Mouse (Mus musculus) adrenal gland, adult (tissue): Measurements from ENCODE around the gene Slamf7.
A peak's percentile ranks its signal among the peaks of the same experiment; 100 is the strongest.
"Not testable (repeated sequence)": the region's sequence is repeated elsewhere in the genome, so short reads cannot be mapped to it uniquely, and the experiment has no call there.

Experiments used
- DNase-seq, 2 experiments: peaks; one replicate each; pipeline ENCODE4 v3.0.0; 2022 to 2023; ENCODE audit warnings: low spot score in 1 of 2; ENCODE audit not compliant: inconsistent age in 2 of 2

The Slamf7 gene

DNA sequence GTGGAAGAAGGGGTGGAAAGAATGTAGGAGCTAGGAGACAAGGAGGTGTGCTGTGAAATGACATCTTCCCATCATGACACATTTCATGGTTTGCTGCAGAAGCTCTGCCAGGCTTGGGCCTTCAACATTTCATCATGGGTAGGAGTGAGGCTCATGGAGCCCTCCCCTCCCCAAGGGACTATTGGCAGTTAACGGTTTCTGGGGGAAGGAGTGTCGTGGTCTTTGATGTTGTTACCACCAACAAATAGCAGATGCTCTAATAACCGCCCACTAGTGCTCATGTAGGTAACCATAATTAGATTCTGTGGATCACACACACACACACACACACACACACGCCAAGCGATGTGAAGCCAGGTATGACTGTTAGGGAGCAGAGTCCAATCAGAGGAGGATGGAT, at the start of gene Slamf7:
Gene Slamf7 (minus strand): TSS at position 302 of the 400 bp plus-strand sequence.
- DNase-seq, result no peak

DNA sequence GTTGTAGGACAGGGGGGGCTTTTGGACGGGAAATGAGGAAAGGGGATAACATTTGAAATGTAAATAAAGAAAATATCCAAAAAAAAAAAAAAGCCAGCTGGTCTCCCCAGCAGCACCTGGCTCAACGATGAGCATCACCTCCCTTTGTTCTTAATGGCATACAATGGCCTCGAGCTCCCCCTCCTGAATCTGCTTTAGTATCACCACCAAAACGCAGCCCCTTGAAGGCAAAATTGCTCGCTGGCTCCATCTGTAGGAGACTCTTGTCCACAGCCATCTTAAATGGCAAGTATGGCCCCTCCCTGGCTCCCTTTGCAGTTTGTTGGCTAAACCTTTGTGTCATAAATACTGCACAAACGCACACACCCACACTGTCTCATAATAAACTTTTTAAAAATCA, 46.1 kb upstream of the Slamf7 start:
- peak in 1 of 2 experiments; percentile 38 for DNase-seq

DNA sequence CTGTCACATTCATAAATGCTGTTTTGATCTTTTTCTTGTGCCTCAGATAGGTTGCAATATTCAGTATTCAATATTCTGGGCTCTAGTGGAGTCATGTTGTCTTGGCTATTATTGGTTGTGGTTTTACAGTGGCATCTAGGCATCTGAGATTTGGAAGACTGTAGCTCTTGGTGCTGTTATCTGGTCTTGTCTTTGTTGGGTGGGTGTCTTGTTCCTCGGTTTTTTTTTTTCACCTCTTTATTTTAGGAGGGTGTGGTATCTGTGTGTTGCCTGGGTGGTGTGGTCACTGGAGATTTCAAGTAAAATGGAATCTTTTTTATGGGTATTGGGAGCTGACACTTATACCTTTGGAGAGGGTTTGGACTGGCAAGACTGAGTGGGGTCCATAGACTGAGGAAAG, 41.1 kb upstream of the Slamf7 start:
- no peak for DNase-seq

DNA sequence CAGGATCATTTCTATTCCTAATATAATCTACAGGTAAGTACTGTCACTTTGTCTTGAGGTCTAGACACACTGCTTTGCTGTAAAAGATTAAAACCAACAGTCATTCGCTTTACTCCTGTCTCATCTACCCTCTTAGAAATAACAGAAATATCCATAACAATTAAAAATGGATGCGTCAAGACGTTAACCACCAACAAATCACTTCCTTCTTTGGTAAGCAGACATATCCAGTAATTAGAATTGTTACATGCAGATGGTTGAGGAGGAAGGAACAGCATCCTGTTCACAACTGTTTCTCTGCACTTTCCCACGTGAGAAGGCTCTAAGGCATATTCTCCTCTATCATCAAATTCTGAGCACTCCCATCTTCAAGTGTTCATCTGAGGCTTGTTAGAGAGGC, 34.5 kb upstream of the Slamf7 start:
- no peak for DNase-seq

DNA sequence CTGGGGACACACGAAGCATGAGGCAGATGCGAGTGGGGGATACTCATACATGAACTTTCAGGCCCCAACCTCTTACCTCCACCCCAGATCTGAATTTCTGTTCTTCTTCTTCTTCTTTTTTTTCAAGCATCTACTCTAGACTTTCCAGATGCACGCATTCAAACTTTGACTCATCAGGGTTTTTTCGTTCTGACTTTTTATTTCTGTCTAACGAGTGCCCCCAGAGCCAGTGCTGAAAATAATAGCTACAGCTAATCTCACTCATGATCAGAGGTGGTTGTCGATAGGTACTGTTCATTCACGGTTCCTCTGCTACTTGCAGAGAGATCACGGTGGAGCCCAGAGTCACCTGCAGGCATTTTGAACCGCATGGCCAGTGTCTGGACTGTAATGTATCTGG, 32.1 kb upstream of the Slamf7 start:
- no peak for DNase-seq

DNA sequence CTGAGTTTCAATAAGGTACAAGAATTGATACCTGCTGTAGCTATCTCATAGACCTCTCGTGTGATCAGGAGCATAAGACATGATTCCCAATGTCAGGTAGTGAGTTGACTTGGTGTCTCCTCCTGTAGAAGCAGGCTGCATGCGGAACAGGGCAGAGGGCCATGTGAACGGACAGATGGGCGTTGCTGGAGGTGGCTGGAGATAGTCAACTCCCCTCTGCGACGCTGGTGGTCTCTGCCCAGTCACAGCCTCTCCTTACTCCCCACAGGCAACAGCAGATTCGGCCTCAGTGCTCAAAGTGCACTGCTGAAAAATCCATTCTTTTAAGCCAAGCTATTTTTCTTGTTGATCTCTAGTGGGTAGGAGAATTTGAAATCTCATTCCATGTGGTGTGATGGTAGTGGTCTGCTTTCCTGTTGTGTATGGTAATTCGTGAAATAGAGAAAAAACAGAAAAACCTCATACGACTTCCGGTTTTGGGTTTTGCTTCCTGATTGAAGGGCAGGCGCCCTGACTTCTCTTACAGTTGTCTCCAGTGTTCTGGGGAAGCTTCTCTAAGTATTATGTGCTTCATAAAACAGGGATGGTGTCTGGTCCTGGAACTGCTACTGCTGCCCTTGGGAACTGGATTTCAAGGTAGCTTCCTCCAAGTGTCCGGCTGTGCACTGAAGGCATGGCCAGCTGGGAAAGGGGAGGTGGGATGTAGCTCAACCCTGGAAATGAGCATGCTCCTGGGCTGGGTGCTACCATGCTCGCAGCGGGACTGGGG, 28.9 kb upstream of the Slamf7 start, which contains the start of gene Cd48:
Gene Cd48 (plus strand): TSS at position 479 of the 769 bp plus-strand sequence.
- no peak for DNase-seq

DNA sequence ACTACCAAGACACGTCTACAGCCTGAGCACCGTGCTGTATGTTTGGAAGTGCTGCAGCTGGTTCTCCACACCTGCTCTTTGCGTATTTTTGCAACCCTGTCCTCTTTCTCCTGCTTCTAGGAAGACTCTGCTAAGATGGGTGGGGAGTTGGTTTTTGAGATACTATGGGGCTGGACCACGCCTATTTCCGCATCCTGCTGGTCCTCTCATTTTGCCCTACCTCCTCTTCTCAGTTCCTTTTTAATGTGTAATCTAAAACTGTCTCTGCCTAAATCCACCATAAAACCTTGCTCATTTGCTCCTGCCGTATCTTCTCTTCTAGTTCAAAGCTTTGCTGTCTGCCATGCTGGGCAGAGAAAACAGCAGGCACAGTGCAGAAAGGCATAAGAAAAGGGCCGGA, 28.2 kb upstream of the Slamf7 start:
- DNase-seq, result peak in 1 of 2 experiments; percentile 30

DNA sequence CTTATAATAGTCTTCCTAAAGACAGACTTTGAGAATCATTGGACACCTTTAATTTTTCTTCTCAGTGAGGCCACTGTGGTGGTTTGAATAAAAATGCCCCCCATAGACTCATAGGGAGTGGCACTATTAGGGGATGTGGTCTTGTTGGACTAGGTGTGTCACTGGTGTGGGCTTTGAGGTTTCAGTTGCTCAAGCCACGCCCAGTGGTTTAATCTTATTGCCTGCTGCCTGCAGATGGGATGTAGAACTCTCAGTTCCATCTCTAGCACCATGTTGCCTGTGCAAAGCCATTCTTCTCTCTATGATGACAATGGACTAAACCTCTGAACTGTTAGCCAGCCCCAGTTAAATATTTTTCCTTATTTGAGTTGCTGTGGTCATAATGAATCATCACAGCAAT, 24.9 kb upstream of the Slamf7 start:
- no peak for DNase-seq

DNA sequence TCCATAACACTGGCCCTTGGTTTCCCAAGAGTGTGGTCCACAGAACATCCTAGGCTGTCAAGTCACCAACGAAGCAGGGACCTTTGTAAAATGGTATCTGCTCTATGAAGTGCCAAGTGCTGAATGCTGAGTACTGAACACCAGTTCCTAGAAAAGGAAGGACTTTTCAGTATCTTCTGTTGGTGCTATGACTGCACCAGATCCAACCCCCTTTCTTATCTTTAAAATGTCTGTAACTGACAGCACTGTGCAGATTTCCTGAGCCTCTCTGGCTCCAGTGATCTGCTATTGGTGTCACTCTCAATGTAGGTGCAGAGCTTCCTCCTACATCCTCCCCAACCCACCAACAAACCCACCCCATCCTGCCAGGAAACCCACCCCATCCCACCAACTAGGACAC, 21.6 kb upstream of the Slamf7 start:
- no peak for DNase-seq

DNA sequence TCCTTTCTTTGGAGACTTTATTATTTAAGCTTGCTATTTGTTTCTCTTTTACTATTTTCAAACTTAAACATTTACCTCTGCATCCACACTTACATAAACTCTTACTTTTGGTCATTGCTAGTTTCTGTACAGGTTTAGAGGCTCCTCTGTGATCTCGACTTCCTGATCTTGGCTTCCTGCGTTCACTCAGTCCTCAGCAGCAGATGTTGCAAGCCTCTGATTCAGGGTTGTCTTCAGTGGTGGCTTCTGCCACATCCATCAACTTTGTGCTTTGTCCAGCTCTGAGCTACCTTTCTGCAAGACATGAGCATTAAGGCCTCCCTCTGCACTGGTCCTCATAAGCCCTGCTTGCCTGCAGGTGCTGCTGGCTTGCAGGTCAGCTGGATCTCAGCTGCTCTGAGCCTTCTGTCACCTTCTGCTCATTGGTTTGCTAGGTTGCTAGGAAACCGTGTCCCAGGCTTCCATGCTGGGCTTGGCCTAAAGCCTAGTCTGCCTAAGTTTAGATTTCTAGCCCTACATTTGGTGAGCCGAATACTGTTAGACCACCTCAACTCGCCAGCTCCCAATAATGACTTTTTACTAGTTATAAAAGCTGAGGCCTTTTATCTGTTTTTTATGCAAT, 20.1 kb upstream of the Slamf7 start:
- no peak for DNase-seq

DNA sequence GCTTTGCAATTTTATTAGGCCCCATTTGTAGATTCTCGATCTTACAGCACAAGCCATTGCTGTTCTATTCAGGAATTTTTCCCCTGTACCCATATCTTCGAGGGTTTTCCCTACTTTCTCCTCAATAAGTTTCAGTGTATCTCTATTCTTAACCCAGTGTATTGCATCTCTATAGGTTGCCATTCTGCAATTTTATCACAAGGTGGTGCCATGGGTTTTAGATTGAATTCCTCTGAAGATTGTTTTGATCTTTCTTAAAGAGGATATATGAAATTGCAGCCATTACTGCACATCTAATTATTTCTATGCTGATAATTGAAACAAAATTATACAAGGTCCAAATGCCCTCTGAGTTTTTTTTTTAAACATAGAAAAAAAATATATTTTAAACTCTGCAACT, 19.6 kb upstream of the Slamf7 start:
- DNase-seq, result not testable (repeated sequence)

DNA sequence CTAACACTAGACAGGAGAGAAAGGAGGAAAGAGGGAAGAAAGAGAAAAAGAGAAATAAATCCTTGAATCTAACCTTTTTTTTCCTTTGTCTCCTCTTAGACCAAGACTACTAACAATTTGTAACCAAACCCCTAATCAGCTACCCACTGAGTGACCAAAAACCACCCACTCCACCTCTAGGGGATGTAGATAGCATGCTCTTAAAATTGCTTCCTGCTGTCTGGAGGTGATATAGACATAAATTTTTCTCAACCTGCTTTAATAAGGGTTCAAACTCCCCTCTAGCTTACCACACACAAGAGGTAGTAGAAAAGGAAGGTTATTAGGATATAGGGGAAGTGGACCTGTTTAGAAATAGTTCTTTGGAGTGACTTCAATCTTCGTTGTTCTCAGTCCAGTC, 14.3 kb upstream of the Slamf7 start:
- no peak for DNase-seq

DNA sequence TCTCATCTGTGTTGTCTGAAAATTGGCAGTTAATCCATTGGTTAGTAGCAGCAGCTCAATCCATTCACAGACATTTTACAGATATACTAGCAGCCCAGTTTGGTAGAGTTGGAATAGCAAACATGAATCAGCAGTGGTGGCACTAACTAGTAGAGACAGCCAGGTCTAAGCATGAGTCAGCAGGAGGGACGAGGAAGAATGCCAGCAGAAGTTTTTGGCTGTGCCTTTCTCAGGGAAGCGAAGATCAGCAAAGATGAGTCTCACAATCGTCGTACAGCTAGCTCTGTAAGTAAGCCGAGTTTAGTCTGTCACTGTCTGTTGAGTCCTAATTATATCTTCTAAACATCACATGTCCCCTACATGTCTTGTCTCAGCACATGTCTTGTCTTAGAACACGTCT, 13.5 kb upstream of the Slamf7 start:
- no peak for DNase-seq

DNA sequence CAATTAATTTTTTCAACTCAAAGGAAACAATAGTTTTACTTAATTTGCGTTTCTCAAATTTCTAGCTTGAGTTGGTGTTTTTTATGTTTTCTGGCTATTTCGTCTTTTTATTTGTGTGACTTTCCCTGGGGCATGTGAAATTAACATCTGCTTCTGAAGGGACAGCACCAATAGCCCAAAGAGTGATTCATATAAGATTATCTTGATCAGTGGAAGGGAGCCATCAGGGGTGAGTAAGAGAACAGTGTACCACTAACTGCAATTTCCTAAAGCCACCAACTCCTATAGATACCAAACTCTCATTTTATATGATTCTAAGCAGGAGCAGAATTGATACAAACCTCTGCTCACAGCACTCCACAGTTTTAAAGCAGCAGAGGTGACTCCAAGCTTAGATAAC, 10.9 kb upstream of the Slamf7 start:
- no peak for DNase-seq

DNA sequence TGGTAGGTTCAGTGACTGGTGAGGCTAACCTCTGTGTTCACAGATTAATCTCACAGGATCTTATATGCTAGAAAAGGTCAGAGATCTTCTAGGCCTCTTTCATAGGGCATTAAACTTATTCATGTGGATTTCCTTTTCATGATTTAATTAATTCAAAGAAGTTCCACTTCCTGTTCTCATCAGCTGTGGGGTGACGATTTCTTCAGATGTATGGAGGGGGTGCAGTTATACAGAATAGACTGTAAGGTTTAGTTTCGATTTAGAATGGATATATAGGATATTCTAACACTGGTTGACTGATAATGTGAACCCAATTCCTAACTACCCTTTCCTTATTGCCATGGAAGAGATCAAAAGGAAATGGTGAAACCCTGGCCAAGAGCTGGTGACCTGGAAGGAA, 8.6 kb upstream of the Slamf7 start:
- no peak for DNase-seq

DNA sequence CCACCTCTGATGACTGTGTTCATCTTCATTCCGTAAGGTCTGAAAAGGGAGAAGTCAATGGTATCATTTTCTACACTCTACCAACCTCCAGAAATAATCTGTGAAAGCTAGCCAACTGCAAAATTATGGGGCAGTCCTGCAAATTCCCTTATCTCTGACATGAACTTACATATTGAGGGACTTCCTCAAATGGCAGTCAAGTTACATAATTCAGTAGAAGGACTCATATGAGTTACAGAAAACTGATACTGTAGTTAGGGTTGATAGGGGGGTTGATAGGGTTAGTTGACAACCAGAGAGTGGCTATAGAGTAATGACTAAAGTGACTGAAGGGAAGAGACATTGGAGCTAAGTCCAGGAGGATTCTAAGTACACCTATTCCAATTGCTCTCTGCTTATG, 7.6 kb upstream of the Slamf7 start:
- no peak for DNase-seq

DNA sequence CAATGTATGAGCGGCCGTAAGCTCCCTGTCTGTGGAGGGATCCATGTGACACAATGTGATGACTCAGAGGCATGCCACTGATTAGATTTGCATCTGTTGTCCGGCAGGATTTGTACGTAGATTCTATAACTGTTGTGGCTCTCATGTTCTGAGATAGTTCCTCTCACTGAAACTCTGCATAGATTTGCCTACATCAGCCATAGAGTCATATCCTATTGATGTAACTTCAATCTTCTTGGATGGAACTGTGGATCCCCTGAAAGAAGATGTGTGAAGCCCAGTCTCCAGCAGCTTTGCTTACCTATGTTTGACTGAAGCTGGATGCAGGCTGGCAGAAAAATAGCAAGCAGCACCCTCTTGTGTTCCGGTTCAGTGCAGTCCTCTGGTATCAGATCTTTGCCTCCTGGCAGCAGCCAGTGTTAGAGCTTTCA, 5.7 kb upstream of the Slamf7 start:
- peak; percentile 16 to 42 for DNase-seq

DNA sequence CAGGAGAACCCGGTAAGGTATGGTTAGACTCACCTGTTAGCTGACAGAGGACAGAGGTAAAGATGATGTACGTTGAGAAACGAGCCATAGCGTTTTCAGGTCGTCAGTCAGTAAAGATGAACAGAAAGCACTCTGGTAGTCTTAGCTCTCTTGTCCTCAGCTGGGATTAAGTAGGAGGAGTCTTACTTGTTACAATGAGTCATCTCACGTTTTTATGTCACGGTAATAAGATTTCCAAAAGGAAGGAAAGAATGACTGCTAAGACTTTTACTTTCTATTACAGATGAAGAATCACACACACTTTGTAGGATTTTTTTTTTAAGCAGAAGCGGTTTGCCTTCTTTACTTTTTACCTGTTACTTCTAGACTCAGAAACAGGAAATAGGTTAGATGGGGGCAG, 4.0 kb downstream of the Slamf7 start:
- no peak for DNase-seq

DNA sequence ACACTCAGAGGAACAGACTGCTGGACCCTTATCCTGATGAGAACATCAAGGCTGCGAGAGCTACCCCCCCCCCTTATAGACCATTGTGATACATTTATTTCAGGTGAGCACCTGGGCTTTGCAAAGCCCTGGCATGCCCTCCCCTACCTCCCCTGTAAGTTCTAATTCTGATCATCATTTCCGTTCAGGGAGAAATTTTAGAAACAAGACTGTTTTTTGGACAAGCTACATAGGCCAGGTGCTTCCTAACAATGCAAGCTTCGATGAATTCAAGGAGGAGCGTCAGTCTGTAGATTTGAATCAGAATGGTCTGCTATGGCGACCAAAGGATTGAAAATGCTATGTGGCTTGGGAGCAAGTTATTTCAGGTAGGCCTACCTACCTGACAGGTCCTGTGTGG, 5.1 kb downstream of the Slamf7 start:
- DNase-seq, result no peak

DNA sequence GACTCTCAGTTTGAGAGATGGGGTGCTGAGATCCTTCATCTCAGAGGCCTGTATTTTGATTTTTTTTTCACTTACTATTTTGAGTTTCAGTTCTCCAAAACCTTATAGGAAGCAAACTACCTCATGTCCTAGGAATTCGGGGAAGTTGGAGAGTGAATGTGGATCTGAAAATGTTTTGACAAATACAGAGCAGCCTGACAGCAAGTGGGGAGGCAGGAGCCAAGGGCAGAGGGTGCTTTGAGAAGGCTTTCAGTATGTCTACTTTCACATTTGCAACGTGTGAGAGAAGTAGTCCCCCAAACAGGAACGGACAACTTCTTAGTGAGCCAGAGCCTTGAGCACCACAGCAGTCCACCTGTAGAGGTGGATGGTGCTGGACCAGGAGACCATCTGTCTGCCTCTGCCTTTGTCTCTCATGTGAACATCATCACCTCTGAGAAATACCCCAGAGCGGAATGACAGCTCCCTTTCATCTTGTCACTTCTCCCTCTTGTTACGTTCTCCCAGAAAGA, 6.3 kb downstream of the Slamf7 start:
- DNase-seq, result no peak

DNA sequence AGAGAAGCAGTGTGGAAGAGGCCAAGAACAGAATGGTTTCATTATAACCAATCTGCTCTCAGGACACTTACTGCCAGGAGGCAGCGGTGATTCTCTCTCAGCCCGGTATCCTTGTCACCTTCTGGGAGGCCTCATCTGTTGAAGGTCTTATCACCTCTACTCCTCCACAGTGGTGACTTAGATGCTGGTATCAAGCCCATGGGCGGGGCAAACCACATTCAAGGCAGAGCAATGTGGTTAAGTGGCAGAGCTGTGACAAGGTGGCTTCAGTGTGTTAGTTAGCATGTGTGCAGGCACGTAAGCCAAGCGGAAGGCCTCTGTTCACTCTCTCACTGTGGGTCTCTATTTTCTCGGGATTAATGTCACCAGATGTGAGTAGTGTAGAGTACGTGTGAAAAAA, 9.2 kb downstream of the Slamf7 start:
- no peak for DNase-seq

DNA sequence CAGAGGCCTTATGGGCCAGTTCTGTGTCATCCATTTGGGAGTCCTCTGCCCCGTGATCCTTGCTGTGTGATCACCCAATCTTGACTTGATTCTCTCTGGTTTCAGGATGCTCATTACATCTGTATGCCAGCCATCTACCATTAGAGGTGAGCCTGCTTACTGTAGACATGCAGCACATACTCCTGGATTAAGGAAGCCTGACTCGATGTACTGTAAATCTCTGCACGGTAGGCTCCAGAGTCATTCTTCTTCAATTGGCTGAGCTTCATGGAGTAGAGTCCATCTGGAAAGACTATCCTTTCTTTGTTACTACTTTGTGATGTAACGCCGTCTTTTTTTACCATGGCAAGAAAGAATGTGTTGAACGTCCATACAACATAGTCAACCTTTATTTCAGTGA, 12.0 kb downstream of the Slamf7 start:
- DNase-seq, result no peak

DNA sequence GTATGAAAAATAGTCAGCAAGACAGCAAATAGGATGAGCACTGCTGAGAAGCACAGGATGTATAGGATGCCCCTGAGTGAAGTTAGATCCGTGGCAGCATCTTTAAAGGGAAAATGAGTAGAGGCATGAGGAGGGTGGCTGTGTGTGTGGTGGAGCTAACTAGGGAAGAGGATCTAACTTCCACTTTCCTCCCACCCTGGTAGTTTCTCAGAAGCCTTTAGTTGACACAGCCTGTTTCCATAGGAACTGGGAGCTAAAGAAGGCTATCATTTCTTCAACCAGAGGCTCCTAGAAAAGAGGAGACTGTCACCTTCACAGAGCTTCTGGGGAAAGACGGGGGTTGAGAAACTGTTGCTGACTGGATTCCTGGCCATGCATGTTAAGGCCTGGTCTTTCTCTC, 14.1 kb downstream of the Slamf7 start:
- DNase-seq, result no peak
